ENCODE assay signal across 18 mouse cellular contexts in genomic region chr19:7192561-7192967, GRCm38 (mm10). TPM values are rescaled to one million over a fixed set of nuclear protein-coding genes. Genes with fewer than 3 reads are reported as not detected.
DNase-seq lines count a peak whose midpoint lies in the region; ATAC-seq and TF ChIP-seq lines count a peak whose summit lies in the region.
"Had no signal": no experiment of that assay in that cellular context is flagged by ENCODE, and none has a peak within 500 bp of the region (broad histone marks: within the 10 kb centered on the region; RNA-seq: fewer than 3 reads in every experiment).

No protein-coding gene starts in this region.

- WGBS in hindbrain, embryonic 10.5 days, result 49% methylated on average over 2 of the region's 2 CpGs
- 28% methylated on average over 2 of the region's 2 CpGs for WGBS in hindbrain, embryonic 12.5 days
- WGBS in midbrain, embryonic 14.5 days, result 28% methylated on average over 2 of the region's 2 CpGs
- 33% methylated on average over 2 of the region's 2 CpGs for WGBS in midbrain, embryonic 16.5 days
- WGBS in kidney, embryonic 15.5 days, result 57% methylated on average over 2 of the region's 2 CpGs
- WGBS in small intestine, adult 2 months, result 26% methylated on average over 2 of the region's 2 CpGs

- no peak overlapping the region for H3K4me2 ChIP-seq in hindbrain, embryonic 12.5 days (replicated peaks)
- H3K4me2 ChIP-seq in midbrain, embryonic 14.5 days (ENCODE audit: low read length), result no peak overlapping the region
- no peak overlapping the region for H3K4me2 ChIP-seq in midbrain, embryonic 16.5 days (ENCODE audit: low read length)
- H3K4me2 ChIP-seq in kidney, embryonic 15.5 days, result peak overlapping the region; percentile 3; the same call in 1 of the 2 replicates
- H3K4me2 ChIP-seq: hindbrain, embryonic 15.5 days; lung, embryonic 14.5 days had no signal

- H3K4me1 ChIP-seq in hindbrain, embryonic 10.5 days (replicated peaks), result peaks cover 66% of the 10 kb centered on the region
- H3K4me1 ChIP-seq in hindbrain, embryonic 12.5 days, result peaks cover 46% of the 10 kb centered on the region
- peaks cover 16% of the 10 kb centered on the region for H3K4me1 ChIP-seq in midbrain, embryonic 14.5 days (ENCODE audit: control insufficient read depth, insufficient read depth, low read length)
- H3K4me1 ChIP-seq in midbrain, embryonic 16.5 days (ENCODE audit: control insufficient read depth, insufficient read depth, low read length), result no peaks in the 10 kb centered on the region; the same call in 1 of the 2 replicates
- H3K4me1 ChIP-seq in kidney, embryonic 15.5 days, result peaks cover 58% of the 10 kb centered on the region
- H3K4me1 ChIP-seq in small intestine, adult 2 months (ENCODE audit: control insufficient read depth, insufficient read depth, insufficient read length, low read length), result peaks cover 48% of the 10 kb centered on the region

- no peak for ATAC-seq in hindbrain, embryonic 12.5 days (ENCODE audit: low FRiP score)
- no peak for ATAC-seq in midbrain, embryonic 14.5 days (ENCODE audit: low FRiP score, low TSS enrichment)
- no peak for ATAC-seq in midbrain, embryonic 16.5 days
- no peak for ATAC-seq in kidney, embryonic 15.5 days (replicated peaks; ENCODE audit: low FRiP score)
- ATAC-seq: activated CD4-positive, CD25-positive, alpha-beta regulatory T cell, adult 4 months had no signal

- no peak for DNase-seq in hindbrain, embryonic 10.5 days (ENCODE audit: low spot score)
- peak; percentile 52 for DNase-seq in midbrain, embryonic 14.5 days
- DNase-seq in urinary bladder, postnatal 36 days (ENCODE audit: low spot score in 2 of 2), result no peak
- DNase-seq in lung, adult 18-20 months, result no peak
- DNase-seq: adrenal gland, postnatal 25 days; cerebellum, postnatal 36 days; heart, adult 18-20 months; left cerebral cortex, postnatal 4 days; lung, embryonic 14.5 days; thymus, postnatal 4 days had no signal

- H3K9ac ChIP-seq in hindbrain, embryonic 12.5 days, result no peak overlapping the region
- H3K9ac ChIP-seq in midbrain, embryonic 14.5 days (replicated peaks; ENCODE audit: low read length), result no peak overlapping the region
- no peak overlapping the region for H3K9ac ChIP-seq in midbrain, embryonic 16.5 days (ENCODE audit: low read depth, low read length)
- H3K9ac ChIP-seq in kidney, embryonic 15.5 days, result no peak overlapping the region
- H3K9ac ChIP-seq: hindbrain, embryonic 15.5 days; lung, embryonic 14.5 days had no signal

- no peak overlapping the region for H3K4me3 ChIP-seq in hindbrain, embryonic 10.5 days
- H3K4me3 ChIP-seq in hindbrain, embryonic 12.5 days, result no peak overlapping the region
- no peak overlapping the region for H3K4me3 ChIP-seq in midbrain, embryonic 14.5 days (replicated peaks; ENCODE audit: low read depth, low read length)
- no peak overlapping the region for H3K4me3 ChIP-seq in midbrain, embryonic 16.5 days (ENCODE audit: low read depth, low read length)
- H3K4me3 ChIP-seq in kidney, embryonic 15.5 days (replicated peaks), result no peak overlapping the region
- no peak overlapping the region for H3K4me3 ChIP-seq in small intestine, adult 2 months (ENCODE audit: low read depth, low read length)
- H3K4me3 ChIP-seq: embryonic facial prominence, embryonic 10.5 days; erythroblast, embryonic 14.5 days; hindbrain, embryonic 15.5 days had no signal

- no peak for TF ChIP-seq POLR2A in small intestine, adult 2 months (IDR thresholded peaks at IDR 0.05; ENCODE audit: low read depth, low read length)

- peaks cover 46% of the 10 kb centered on the region for H3K27me3 ChIP-seq in hindbrain, embryonic 10.5 days (ENCODE audit: insufficient read depth, poor library complexity, severe bottlenecking)
- H3K27me3 ChIP-seq in hindbrain, embryonic 12.5 days, result peaks cover 25% of the 10 kb centered on the region
- H3K27me3 ChIP-seq in midbrain, embryonic 14.5 days (ENCODE audit: control insufficient read depth, insufficient read depth, low read length), result no peaks in the 10 kb centered on the region
- H3K27me3 ChIP-seq in midbrain, embryonic 16.5 days (ENCODE audit: control insufficient read depth, insufficient read depth, low read depth, low read length), result peaks cover 8% of the 10 kb centered on the region
- H3K27me3 ChIP-seq in kidney, embryonic 15.5 days, result peaks cover 44% of the 10 kb centered on the region
- H3K27me3 ChIP-seq in small intestine, adult 2 months (ENCODE audit: control insufficient read depth, insufficient read depth, low read length), result no peaks in the 10 kb centered on the region

- no peaks in the 10 kb centered on the region for H3K9me3 ChIP-seq in hindbrain, embryonic 10.5 days
- no peaks in the 10 kb centered on the region for H3K9me3 ChIP-seq in hindbrain, embryonic 12.5 days (replicated peaks)
- H3K9me3 ChIP-seq in midbrain, embryonic 14.5 days (ENCODE audit: control insufficient read depth, low read length), result no peaks in the 10 kb centered on the region
- no peaks in the 10 kb centered on the region for H3K9me3 ChIP-seq in midbrain, embryonic 16.5 days (replicated peaks; ENCODE audit: control insufficient read depth, low read length, poor library complexity, severe bottlenecking)
- H3K9me3 ChIP-seq in kidney, embryonic 15.5 days (replicated peaks), result no peaks in the 10 kb centered on the region
- H3K9me3 ChIP-seq: embryonic facial prominence, embryonic 10.5 days; hindbrain, embryonic 15.5 days had no signal

- 0 out of 2 replicates have a peak overlapping the region, but pooled peaks have one; percentile 24 for H3K27ac ChIP-seq in hindbrain, embryonic 10.5 days
- H3K27ac ChIP-seq in hindbrain, embryonic 12.5 days, result no peak overlapping the region
- H3K27ac ChIP-seq in midbrain, embryonic 14.5 days (replicated peaks; ENCODE audit: low read depth, low read length), result no peak overlapping the region
- H3K27ac ChIP-seq in midbrain, embryonic 16.5 days (ENCODE audit: low read length), result no peak overlapping the region
- H3K27ac ChIP-seq in kidney, embryonic 15.5 days, result peak overlapping the region; percentile 89
- H3K27ac ChIP-seq in small intestine, adult 2 months (ENCODE audit: insufficient read depth, low read depth, low read length), result peak overlapping the region; percentile 90
- H3K27ac ChIP-seq: hindbrain, embryonic 15.5 days had no signal

- TF ChIP-seq CTCF in small intestine, adult 2 months (IDR thresholded peaks at IDR 0.05; ENCODE audit: extremely low read depth, insufficient read length, insufficient replicate concordance, low read depth, low read length), result no peak

- peaks cover 7% of the 10 kb centered on the region for H3K36me3 ChIP-seq in hindbrain, embryonic 10.5 days
- H3K36me3 ChIP-seq in hindbrain, embryonic 12.5 days, result peaks cover 5% of the 10 kb centered on the region; the same call in 1 of the 2 replicates
- peaks cover 7% of the 10 kb centered on the region; the same call in 1 of the 2 replicates for H3K36me3 ChIP-seq in midbrain, embryonic 14.5 days (ENCODE audit: control insufficient read depth, insufficient read depth, low read length)
- no peaks in the 10 kb centered on the region for H3K36me3 ChIP-seq in midbrain, embryonic 16.5 days (ENCODE audit: control insufficient read depth, insufficient read depth, low read length)
- peaks cover 4% of the 10 kb centered on the region for H3K36me3 ChIP-seq in kidney, embryonic 15.5 days
- peaks cover 7% of the 10 kb centered on the region; the same call in 1 of the 2 replicates for H3K36me3 ChIP-seq in small intestine, adult 2 months (ENCODE audit: control insufficient read depth, insufficient read depth, low read length)
- H3K36me3 ChIP-seq: hindbrain, embryonic 15.5 days had no signal

RNA-seq across cellular contexts. Expression of gene Otub1, which starts 13.6 kb away (rescaled TPM):
- 273 and 309 TPM in 2 replicates for polyA plus RNA-seq in hindbrain, embryonic 10.5 days (2016; fragmentation: Nextera tagmentation; extraction: Ambion mirVana)
- 217 and 218 TPM in 2 replicates for polyA plus RNA-seq in hindbrain, embryonic 12.5 days (2016; fragmentation: Nextera tagmentation; extraction: Ambion mirVana)
- polyA plus RNA-seq in midbrain, embryonic 14.5 days (2014; fragmentation: Nextera tagmentation; extraction: Ambion mirVana), result 244 and 263 TPM in 2 replicates
- polyA plus RNA-seq in midbrain, embryonic 16.5 days (2015; fragmentation: Nextera tagmentation; extraction: Ambion mirVana), result 235 and 240 TPM in 2 replicates
- 206 and 224 TPM in 2 replicates for polyA plus RNA-seq in kidney, embryonic 15.5 days (2015; fragmentation: Nextera tagmentation; extraction: Ambion mirVana)
- polyA plus RNA-seq in small intestine, adult 2 months (2012; rRNA removed), result 61.9 and 113 TPM in 2 replicates

RNA-seq across cellular contexts. Expression of gene Cox8a, which starts 24.9 kb away (rescaled TPM):
- 914 and 944 TPM in 2 replicates for polyA plus RNA-seq in hindbrain, embryonic 10.5 days (2016; fragmentation: Nextera tagmentation; extraction: Ambion mirVana)
- polyA plus RNA-seq in hindbrain, embryonic 12.5 days (2016; fragmentation: Nextera tagmentation; extraction: Ambion mirVana), result 715 and 817 TPM in 2 replicates
- 921 and 1,195 TPM in 2 replicates for polyA plus RNA-seq in midbrain, embryonic 14.5 days (2014; fragmentation: Nextera tagmentation; extraction: Ambion mirVana)
- polyA plus RNA-seq in midbrain, embryonic 16.5 days (2015; fragmentation: Nextera tagmentation; extraction: Ambion mirVana), result 837 and 884 TPM in 2 replicates
- 1,089 and 1,191 TPM in 2 replicates for polyA plus RNA-seq in kidney, embryonic 15.5 days (2015; fragmentation: Nextera tagmentation; extraction: Ambion mirVana)
- polyA plus RNA-seq in small intestine, adult 2 months (2012; rRNA removed), result 3,019 and 4,573 TPM in 2 replicates

RNA-seq across cellular contexts. Expression of gene Naa40, which starts 48.4 kb away (rescaled TPM):
- polyA plus RNA-seq in hindbrain, embryonic 10.5 days (2016; fragmentation: Nextera tagmentation; extraction: Ambion mirVana), result 89.8 and 96.5 TPM in 2 replicates
- polyA plus RNA-seq in hindbrain, embryonic 12.5 days (2016; fragmentation: Nextera tagmentation; extraction: Ambion mirVana), result 75.9 and 77.6 TPM in 2 replicates
- polyA plus RNA-seq in midbrain, embryonic 14.5 days (2014; fragmentation: Nextera tagmentation; extraction: Ambion mirVana), result 68.6 and 77.8 TPM in 2 replicates
- 68.1 and 69.6 TPM in 2 replicates for polyA plus RNA-seq in midbrain, embryonic 16.5 days (2015; fragmentation: Nextera tagmentation; extraction: Ambion mirVana)
- 74.6 and 75.3 TPM in 2 replicates for polyA plus RNA-seq in kidney, embryonic 15.5 days (2015; fragmentation: Nextera tagmentation; extraction: Ambion mirVana)
- 8.2 and 13.1 TPM in 2 replicates for polyA plus RNA-seq in small intestine, adult 2 months (2012; rRNA removed)

Comparison
In these comparisons a context has a peak if more than half of its experiments do, and no peak if none do; other contexts are left out.
1. H3K27ac ChIP-seq: peak in hindbrain, embryonic 10.5 days (single experiment), kidney, embryonic 15.5 days (single experiment) and small intestine, adult 2 months (single experiment); none in hindbrain, embryonic 12.5 days (single experiment), midbrain, embryonic 14.5 days (single experiment) and midbrain, embryonic 16.5 days (single experiment).